ENCODE assay signal across 8 mouse cellular contexts in genomic region chr8:87938351-87939232, GRCm38 (mm10). TPM values are rescaled to one million over a fixed set of nuclear protein-coding genes. Genes with fewer than 3 reads are reported as not detected.
DNase-seq lines count a peak whose midpoint lies in the region; ATAC-seq and TF ChIP-seq lines count a peak whose summit lies in the region.

No protein-coding gene starts in this region.

- peak overlapping the region; percentile 32 for H3K4me3 ChIP-seq in embryonic facial prominence, embryonic 15.5 days (replicated peaks)
- peak overlapping the region; percentile 46 for H3K4me3 ChIP-seq in heart, embryonic 13.5 days
- no peak overlapping the region for H3K4me3 ChIP-seq in layer of hippocampus, adult 2 months

- H3K4me2 ChIP-seq in embryonic facial prominence, embryonic 15.5 days (replicated peaks) = peak overlapping the region; percentile 65
- H3K4me2 ChIP-seq in heart, embryonic 13.5 days = peak overlapping the region; percentile 72

- H3K9ac ChIP-seq in embryonic facial prominence, embryonic 15.5 days = peak overlapping the region; percentile 23; the same call in 1 of the 2 replicates
- peak overlapping the region; percentile 76 for H3K9ac ChIP-seq in heart, embryonic 13.5 days

- no peaks in the 10 kb centered on the region for H3K9me3 ChIP-seq in embryonic facial prominence, embryonic 15.5 days (replicated peaks)
- no peaks in the 10 kb centered on the region for H3K9me3 ChIP-seq in heart, embryonic 13.5 days

- ATAC-seq in embryonic facial prominence, embryonic 15.5 days (ENCODE audit: insufficient number of reproducible peaks, low FRiP score, low TSS enrichment, low read depth) = peak; percentile 94
- ATAC-seq in heart, embryonic 13.5 days (ENCODE audit: extremely low read depth, insufficient number of reproducible peaks, low FRiP score, low TSS enrichment) = peak; percentile 69

- H3K36me3 ChIP-seq in embryonic facial prominence, embryonic 15.5 days = no peaks in the 10 kb centered on the region
- H3K36me3 ChIP-seq in heart, embryonic 13.5 days = no peaks in the 10 kb centered on the region

- H3K27me3 ChIP-seq in embryonic facial prominence, embryonic 15.5 days = no peaks in the 10 kb centered on the region
- no peaks in the 10 kb centered on the region for H3K27me3 ChIP-seq in heart, embryonic 13.5 days (replicated peaks)

- under 1% methylated on average over 20 of the region's 20 CpGs for WGBS in embryonic facial prominence, embryonic 15.5 days
- 2% methylated on average over 20 of the region's 20 CpGs for WGBS in heart, embryonic 13.5 days

- H3K4me1 ChIP-seq in embryonic facial prominence, embryonic 15.5 days = peaks cover 55% of the 10 kb centered on the region
- peaks cover 46% of the 10 kb centered on the region for H3K4me1 ChIP-seq in heart, embryonic 13.5 days

- H3K27ac ChIP-seq in embryonic facial prominence, embryonic 15.5 days (replicated peaks) = peak overlapping the region; percentile 89
- peak overlapping the region; percentile 76 for H3K27ac ChIP-seq in heart, embryonic 13.5 days (replicated peaks)
- H3K27ac ChIP-seq in layer of hippocampus, adult 2 months = peak overlapping the region; percentile 81

- DNase-seq in right cerebral cortex, adult 18-20 months = peak; percentile 70
- no peak for DNase-seq in right cerebral cortex, postnatal 25 days
- DNase-seq in layer of hippocampus, adult 2 months (ENCODE audit: low spot score in 2 of 2) = peak; percentile 49 to 64
- DNase-seq in lung, postnatal 10 days = peak; percentile 77
- DNase-seq in right cerebral cortex, postnatal 4 days = peak; percentile 57
- no peak for DNase-seq in thymus, postnatal 0 days (ENCODE audit: low spot score)

- no peak for TF ChIP-seq CTCF in layer of hippocampus, adult 2 months (conservative IDR thresholded peaks at IDR 0.05)

RNA-seq across cellular contexts. Expression of gene Zfp423, which starts 20.8 kb away (rescaled TPM):
- 20.5 and 21.0 TPM in 2 replicates for polyA plus RNA-seq in embryonic facial prominence, embryonic 15.5 days (2015; fragmentation: Nextera tagmentation; extraction: Ambion mirVana)
- polyA plus RNA-seq in heart, embryonic 13.5 days (2015; fragmentation: Nextera tagmentation; extraction: Ambion mirVana) = 4.1 and 4.8 TPM in 2 replicates
- 10 to 100 TPM; 24.0 to 26.6 TPM for total RNA-seq in layer of hippocampus, adult 2 months (2021)
- polyA plus RNA-seq in thymus, postnatal 0 days (2015; fragmentation: Nextera tagmentation; extraction: Ambion mirVana) = 0.98 and 1.5 TPM in 2 replicates

Comparison
In these comparisons a context has a peak if more than half of its experiments do, and no peak if none do; other contexts are left out.
1. DNase-seq: peak in right cerebral cortex, adult 18-20 months (single experiment), layer of hippocampus, adult 2 months (2 of 2), lung, postnatal 10 days (single experiment) and right cerebral cortex, postnatal 4 days (single experiment); none in right cerebral cortex, postnatal 25 days (single experiment) and thymus, postnatal 0 days (single experiment).
2. Peak in every context shown above with its lines, with median percentiles within 50 percentile points of each other: H3K27ac ChIP-seq.